Mouse (Mus musculus) CD4-positive helper T cell, adult 2 months (primary cell): ENCODE measurements around the gene Tcf3.

Source experiments
- DNase-seq: peaks from one replicate; pipeline ENCODE4 v3.0.0-alpha.2; 2012; ENCODE audit warnings: low read depth, missing footprints, low spot score

Gene Tcf3

GRCm38 (mm10) chr10:80437973-80438372 is 4.5 kb upstream of the Tcf3 start:
- DNase-seq, result no peak

GRCm38 (mm10) chr10:80436276-80436675 is 2.8 kb upstream of the Tcf3 start:
- no peak for DNase-seq

GRCm38 (mm10) chr10:80435764-80436163 is 2.3 kb upstream of the Tcf3 start:
- no peak for DNase-seq

- peak; percentile 30 for DNase-seq
Observed at GRCm38 (mm10) chr10:80434823-80435222, 1.4 kb upstream of the Tcf3 start.

- no peak for DNase-seq
Observed at GRCm38 (mm10) chr10:80434233-80434592, 766 bp upstream of the Tcf3 start.

- no peak for DNase-seq
Observed at GRCm38 (mm10) chr10:80432936-80433512, 423 bp downstream of the Tcf3 start.

GRCm38 (mm10) chr10:80432387-80432785 is 1.1 kb downstream of the Tcf3 start:
- DNase-seq, result no peak

GRCm38 (mm10) chr10:80431570-80432386 is 1.7 kb downstream of the Tcf3 start:
- DNase-seq, result peak; percentile 68

GRCm38 (mm10) chr10:80430375-80430980 is 3.0 kb downstream of the Tcf3 start:
- DNase-seq, result no peak

- DNase-seq, result no peak
Observed at GRCm38 (mm10) chr10:80429800-80430199, 3.6 kb downstream of the Tcf3 start.

GRCm38 (mm10) chr10:80425041-80425440 is 8.4 kb downstream of the Tcf3 start:
- DNase-seq, result no peak

- no peak for DNase-seq
Observed at GRCm38 (mm10) chr10:80423562-80423961, 9.9 kb downstream of the Tcf3 start.

GRCm38 (mm10) chr10:80421651-80422472 is 11.6 kb downstream of the Tcf3 start:
- no peak for DNase-seq

GRCm38 (mm10) chr10:80421208-80421607 is 12.2 kb downstream of the Tcf3 start:
- no peak for DNase-seq

- no peak for DNase-seq
Observed at GRCm38 (mm10) chr10:80420729-80421128, 12.7 kb downstream of the Tcf3 start.

- DNase-seq, result no peak
Observed at GRCm38 (mm10) chr10:80419419-80419818, 14.0 kb downstream of the Tcf3 start.

GRCm38 (mm10) chr10:80418311-80418710 is 15.1 kb downstream of the Tcf3 start:
- DNase-seq, result no peak

- no peak for DNase-seq
Observed at GRCm38 (mm10) chr10:80417841-80418240, 15.6 kb downstream of the Tcf3 start.

- DNase-seq, result no peak
Observed at GRCm38 (mm10) chr10:80417371-80417770, 16.1 kb downstream of the Tcf3 start.

GRCm38 (mm10) chr10:80415566-80415965 is 17.9 kb downstream of the Tcf3 start:
- DNase-seq, result no peak

GRCm38 (mm10) chr10:80412656-80413541 is 20.5 kb downstream of the Tcf3 start:
- no peak for DNase-seq
